Mouse (Mus musculus) brain, adult 10 weeks (tissue): ENCODE data around the gene Pex1. TPM values are rescaled to one million over a fixed set of nuclear protein-coding genes. Genes with fewer than 3 reads are reported as not detected.

Experiments
- polyA plus RNA-seq: library from polyadenylated mRNA; stranded (reverse); fragments of 350-450 nt; fragmentation: Illumina TruSeq; extraction: RNeasy Lipid Tissue Mini Kit (QIAGEN cat#74804); gene quantifications from one replicate; pipeline ENCODE4 v1.2.3, GENCODE M21; 2015; ENCODE audit warnings: low read depth, low replicate concordance

Gene Pex1
- polyA plus RNA-seq = 25.1 TPM

GRCm38 (mm10) chr5:3595693-3596398 is at the start of gene Pex1:
TSS of gene Pex1 (plus strand) at chr5:3596066.

GRCm38 (mm10) chr5:3571266-3571665 is 24.6 kb upstream of the Pex1 start, which contains the start of gene 1700109H08Rik:
TSS of gene 1700109H08Rik (plus strand) at chr5:3571566.

GRCm38 (mm10) chr5:3596399-3596766 is 517 bp downstream of the Pex1 start, which contains the start of gene Rbm48:
TSS of gene Rbm48 (minus strand) at chr5:3596585.

GRCm38 (mm10) chr5:3650881-3651280 is 55.0 kb downstream of the Pex1 start, which contains the start of gene Tmbim7:
TSS of gene Tmbim7 (plus strand) at chr5:3651181.

DNA sequence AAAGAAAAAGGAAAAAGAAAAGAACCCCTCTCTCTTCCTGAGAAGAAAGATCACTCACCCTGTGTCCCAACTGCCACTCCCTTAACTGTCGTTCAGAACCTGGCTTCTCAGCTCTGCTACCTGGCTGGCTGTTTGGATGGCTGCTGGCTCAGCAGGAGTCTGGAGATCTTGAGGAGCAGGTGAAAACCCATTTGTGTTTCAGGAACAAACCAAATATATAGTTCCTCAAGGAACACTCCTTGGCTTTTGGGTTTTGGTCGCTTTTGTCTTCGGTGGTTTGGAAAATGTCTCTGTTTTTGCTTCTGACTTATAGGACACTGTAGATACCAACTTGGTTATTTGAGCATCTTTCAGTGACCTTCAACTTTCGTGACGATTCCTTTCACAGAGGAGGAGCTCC is 61.2 kb downstream of the Pex1 start, which contains the start of gene Gatad1:
Gene Gatad1, minus strand, starts transcription at position 101 of the 400 bp plus-strand sequence.

Other genes with a start within 250 kb of the Pex1 start
- gene Fam133b, start 52.2 kb upstream of the Pex1 start, polyA plus RNA-seq = 60.1 TPM
- gene 1700109H08Rik, start 24.5 kb upstream of the Pex1 start, polyA plus RNA-seq = 3.9 TPM
- gene Rbm48, start 519 bp downstream of the Pex1 start, polyA plus RNA-seq = 11.6 TPM
- gene Tmbim7, start 55.1 kb downstream of the Pex1 start, polyA plus RNA-seq = not detected
- 125 TPM for gene Gatad1, start 61.1 kb downstream of the Pex1 start, polyA plus RNA-seq
- gene Ankib1, start 206.9 kb downstream of the Pex1 start, polyA plus RNA-seq = 26.6 TPM
- 44.1 TPM for gene Krit1, start 207.1 kb downstream of the Pex1 start, polyA plus RNA-seq
- not detected for gene Lrrd1, start 249.1 kb downstream of the Pex1 start, polyA plus RNA-seq